Mouse (Mus musculus) thymus, adult 2 months (tissue): ENCODE measurements around the gene Sf3b2. TPM values are rescaled to one million over a fixed set of nuclear protein-coding genes. Genes with fewer than 3 reads are reported as not detected.
A peak's percentile ranks its signal among the peaks of the same experiment; 100 is the strongest.
"Not testable (repeated sequence)": the region's sequence is repeated elsewhere in the genome, so short reads cannot be mapped to it uniquely, and the experiment has no call there.

Source experiments
- DNase-seq: peaks from one replicate; pipeline ENCODE4 v3.0.0; 2021
- H3K27ac ChIP-seq: fragments of 200-500 bp; 2 replicates; pipeline ENCODE4 v1.5.1; 2012; ENCODE audit warnings: low read length, control low read depth; ENCODE audit not compliant: control insufficient read depth, insufficient read depth
- H3K27me3 ChIP-seq: fragments of 200-500 bp; 2 replicates; pipeline ENCODE4 v1.6.1; 2012; ENCODE audit warnings: mild to moderate bottlenecking, low read length, moderate library complexity, mixed read lengths; ENCODE audit not compliant: control insufficient read depth, insufficient read depth
- H3K36me3 ChIP-seq: fragments of 200-500 bp; 2 replicates; pipeline ENCODE4 v1.6.1; 2012; ENCODE audit warnings: mild to moderate bottlenecking, low read length, moderate library complexity; ENCODE audit not compliant: control insufficient read depth, insufficient read depth
- H3K4me1 ChIP-seq: fragments of 200-500 bp; replicated peaks from 2 replicates; pipeline ENCODE4 v1.6.1; 2012; ENCODE audit warnings: low read length; ENCODE audit not compliant: control insufficient read depth, insufficient read depth
- H3K4me3 ChIP-seq: fragments of 200-500 bp; 2 replicates; pipeline ENCODE4 v1.5.1; 2012; ENCODE audit warnings: mild to moderate bottlenecking, low read length, control low read depth, moderate library complexity; ENCODE audit not compliant: control insufficient read depth, insufficient read depth
- CTCF ChIP-seq: fragments of 200-500 bp; IDR thresholded peaks from 2 replicates; pipeline ENCODE4 v1.5.1; 2012; ENCODE audit warnings: mild to moderate bottlenecking, control low read depth, low read length, moderate library complexity, borderline replicate concordance; ENCODE audit not compliant: control insufficient read depth, poor library complexity, insufficient read depth; ENCODE audit errors: extremely low read depth
- POLR2A ChIP-seq: fragments of 200-500 bp; IDR thresholded peaks from 2 replicates; pipeline ENCODE4 v1.6.1; 2012; ENCODE audit warnings: mild to moderate bottlenecking, low read length, control low read depth, moderate library complexity; ENCODE audit not compliant: control insufficient read depth, poor library complexity, insufficient read depth; ENCODE audit errors: extremely low read depth
- WGBS: fragments of 180-500 bp; shearing (Covaris S2); methylation state at CpG from one replicate; pipeline ENCODE4 v1.1.7; 2018; 5-methylcytosine and 5-hydroxymethylcytosine counted together
- polyA plus RNA-seq: library from polyadenylated mRNA; depleted of rRNA; stranded (reverse); fragments of >200 nt; gene quantifications from 2 replicates; pipeline ENCODE4 v1.2.3, GENCODE M21; 2012

The Sf3b2 gene
- polyA plus RNA-seq, 1 experiment = 213 TPM

DNA sequence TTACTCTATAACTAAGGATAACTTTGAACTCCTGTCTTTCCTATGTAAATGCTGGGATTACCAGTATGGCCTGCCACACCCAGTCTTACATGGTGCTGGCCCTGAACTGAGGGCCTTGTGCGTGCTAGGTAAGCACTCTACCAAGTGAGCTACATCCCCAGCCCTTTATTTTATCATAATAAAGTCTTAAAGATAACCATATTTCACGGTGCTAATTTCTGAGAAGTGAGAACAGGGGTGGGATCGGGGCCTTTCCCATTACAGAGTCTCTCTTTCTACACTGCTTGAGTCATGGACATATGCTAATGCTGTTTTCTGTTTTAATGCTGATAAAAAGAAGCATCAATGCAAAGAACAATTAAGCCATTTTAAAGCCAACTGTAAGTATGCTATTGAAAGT is 26.4 kb downstream of the Sf3b2 start:
- H3K27ac ChIP-seq = no peak overlapping the region
- TF ChIP-seq CTCF = no peak
- TF ChIP-seq POLR2A = no peak
- no peak overlapping the region for H3K4me3 ChIP-seq
- no peaks in the 10 kb centered on the region; the same call in 1 of the 2 replicates for H3K36me3 ChIP-seq
- 96% methylated on average over 3 of the region's 3 CpGs for WGBS
- no peak for DNase-seq
- H3K4me1 ChIP-seq = peaks cover 11% of the 10 kb centered on the region
- no peaks in the 10 kb centered on the region for H3K27me3 ChIP-seq

GRCm38 (mm10) chr19:5268017-5268416 is 27.2 kb downstream of the Sf3b2 start:
- Histone ChIP-seq H3K4me1 (peaks cover 6% of the 10 kb centered on the region), H3K4me3 (no peak overlapping the region), H3K27ac (no peak overlapping the region), H3K27me3 (no peaks in the 10 kb centered on the region), H3K36me3 (no peaks in the 10 kb centered on the region)
- no peak for DNase-seq
- no peak for TF ChIP-seq CTCF
- no peak for TF ChIP-seq POLR2A

- Histone ChIP-seq H3K27ac (no peak overlapping the region), H3K27me3 (no peaks in the 10 kb centered on the region), H3K4me3 (no peak overlapping the region), H3K36me3 (no peaks in the 10 kb centered on the region), H3K4me1 (peaks cover 3% of the 10 kb centered on the region)
- TF ChIP-seq CTCF (no peak), POLR2A (no peak)
- no peak for DNase-seq
- WGBS = 97% methylated on average over 5 of the region's 5 CpGs
Observed at GRCm38 (mm10) chr19:5267015-5267414, 28.2 kb downstream of the Sf3b2 start.

DNA sequence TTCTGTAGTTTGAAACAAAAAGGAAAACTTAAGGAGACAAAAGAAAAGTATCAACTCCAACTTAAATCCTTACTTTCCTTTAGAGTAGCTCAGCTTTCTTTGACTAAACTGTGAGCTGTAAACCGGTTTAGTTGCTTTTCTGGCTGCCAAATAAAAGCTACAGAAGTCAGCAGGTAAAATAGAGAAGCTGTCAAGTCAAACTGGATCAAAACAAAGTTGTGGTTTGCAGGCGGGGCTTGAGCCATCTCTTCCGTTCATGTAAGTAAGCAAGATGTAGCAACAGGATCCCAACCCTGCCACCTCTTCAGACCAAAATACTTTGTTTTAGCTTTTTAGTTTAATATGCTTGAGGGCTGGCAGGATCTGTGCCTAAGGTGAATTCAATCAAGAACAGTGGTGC is 38.1 kb downstream of the Sf3b2 start:
- no peaks in the 10 kb centered on the region for H3K27me3 ChIP-seq
- H3K27ac ChIP-seq = peak overlapping the region; percentile 85
- DNase-seq = peak; percentile 75
- peaks cover 15% of the 10 kb centered on the region for H3K4me1 ChIP-seq
- no peak overlapping the region for H3K4me3 ChIP-seq
- WGBS = under 1% methylated on average over 3 of the region's 3 CpGs
- no peaks in the 10 kb centered on the region for H3K36me3 ChIP-seq
- TF ChIP-seq POLR2A (no peak), CTCF (no peak)

GRCm38 (mm10) chr19:5236981-5237380 is 58.3 kb downstream of the Sf3b2 start:
- H3K27ac ChIP-seq, H3K36me3 ChIP-seq, H3K27me3 ChIP-seq, H3K4me3 ChIP-seq, DNase-seq, H3K4me1 ChIP-seq: not testable (repeated sequence)
- WGBS = 100% methylated on average over 1 of the region's 1 CpGs

- DNase-seq = no peak
- 89% methylated on average over 4 of the region's 4 CpGs for WGBS
- TF ChIP-seq CTCF (no peak), POLR2A (no peak)
- Histone ChIP-seq H3K4me3 (no peak overlapping the region), H3K27ac (no peak overlapping the region), H3K4me1 (no peaks in the 10 kb centered on the region), H3K36me3 (no peaks in the 10 kb centered on the region), H3K27me3 (no peaks in the 10 kb centered on the region)
Observed at GRCm38 (mm10) chr19:5232696-5233095, 62.6 kb downstream of the Sf3b2 start.

DNA sequence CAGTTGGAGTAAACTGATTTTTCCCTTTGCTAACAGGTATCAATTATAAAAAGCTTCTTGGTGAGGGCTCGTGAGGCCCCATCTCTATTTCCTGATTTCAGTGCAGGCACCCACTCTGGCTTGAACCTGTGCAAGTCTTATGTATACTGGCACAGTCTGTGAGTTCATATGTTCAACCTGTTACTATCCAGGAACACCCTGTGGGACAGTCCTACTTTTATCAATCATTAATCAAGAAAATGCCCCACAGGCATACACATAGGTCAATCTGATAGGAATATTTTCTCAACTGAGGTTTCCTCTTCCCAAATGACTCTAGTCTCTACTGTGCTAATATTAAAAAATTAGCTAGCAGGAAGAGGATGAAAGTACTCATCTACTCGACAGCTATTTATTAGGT is 65.1 kb downstream of the Sf3b2 start:
- WGBS = 97% methylated on average over 2 of the region's 2 CpGs
- no peaks in the 10 kb centered on the region for H3K27me3 ChIP-seq
- no peak for DNase-seq
- H3K27ac ChIP-seq = no peak overlapping the region
- H3K4me1 ChIP-seq = no peaks in the 10 kb centered on the region
- no peaks in the 10 kb centered on the region for H3K36me3 ChIP-seq
- no peak overlapping the region for H3K4me3 ChIP-seq
- TF ChIP-seq POLR2A (no peak), CTCF (no peak)
